Mouse (Mus musculus) adrenal gland, postnatal 25 days (tissue): Measurements from ENCODE around the gene Efna2. TPM values are rescaled to one million over a fixed set of nuclear protein-coding genes. Genes with fewer than 3 reads are reported as not detected.
A peak's percentile ranks its signal among the peaks of the same experiment; 100 is the strongest.
"Not testable (repeated sequence)": the region's sequence is repeated elsewhere in the genome, so short reads cannot be mapped to it uniquely, and the experiment has no call there.

Source experiments
- DNase-seq: peaks from one replicate; pipeline ENCODE4 v3.0.0; 2021; ENCODE audit warnings: mixed read lengths
- total RNA-seq: library from RNA; stranded (reverse); gene quantifications from 2 replicates; pipeline ENCODE4 v1.2.3, GENCODE M21; 2021

Gene Efna2
- total RNA-seq, 1 experiment from 2014 or later: 5.2 TPM

DNA sequence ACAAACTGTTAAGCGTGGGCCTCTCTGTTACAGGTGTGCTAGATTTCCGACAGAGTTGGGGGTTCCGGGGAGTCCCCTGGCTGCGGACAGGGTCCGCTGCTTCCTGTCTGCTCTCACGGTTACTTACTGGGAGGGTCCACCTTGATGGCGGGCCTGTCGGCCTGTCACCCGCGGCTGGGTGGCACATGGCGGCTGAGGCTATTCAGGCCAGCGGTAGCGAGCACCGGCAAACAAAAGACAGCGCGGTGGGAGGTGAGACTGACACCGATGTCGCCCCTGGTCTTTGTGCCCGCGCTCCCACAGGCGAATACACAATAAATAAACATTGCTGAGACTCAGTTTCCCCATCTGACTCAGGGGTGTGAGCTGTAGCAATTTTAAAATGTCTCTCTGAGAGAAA is 10.7 kb downstream of the Efna2 start:
- no peak for DNase-seq

- peak; percentile 55 for DNase-seq
Observed at GRCm38 (mm10) chr10:80190491-80191051, 11.3 kb downstream of the Efna2 start.

- DNase-seq: no peak
Observed at GRCm38 (mm10) chr10:80193976-80194375, 14.7 kb downstream of the Efna2 start.

- no peak for DNase-seq
Observed at GRCm38 (mm10) chr10:80194441-80194840, 15.2 kb downstream of the Efna2 start.

- DNase-seq: no peak
Observed at GRCm38 (mm10) chr10:80196167-80196566, 16.9 kb downstream of the Efna2 start.

- no peak for DNase-seq
Observed at GRCm38 (mm10) chr10:80196778-80197581, 17.7 kb downstream of the Efna2 start.

GRCm38 (mm10) chr10:80199440-80200008 is 20.2 kb downstream of the Efna2 start:
- peak; percentile 73 for DNase-seq

- no peak for DNase-seq
Observed at GRCm38 (mm10) chr10:80200485-80200884, 21.2 kb downstream of the Efna2 start.

DNA sequence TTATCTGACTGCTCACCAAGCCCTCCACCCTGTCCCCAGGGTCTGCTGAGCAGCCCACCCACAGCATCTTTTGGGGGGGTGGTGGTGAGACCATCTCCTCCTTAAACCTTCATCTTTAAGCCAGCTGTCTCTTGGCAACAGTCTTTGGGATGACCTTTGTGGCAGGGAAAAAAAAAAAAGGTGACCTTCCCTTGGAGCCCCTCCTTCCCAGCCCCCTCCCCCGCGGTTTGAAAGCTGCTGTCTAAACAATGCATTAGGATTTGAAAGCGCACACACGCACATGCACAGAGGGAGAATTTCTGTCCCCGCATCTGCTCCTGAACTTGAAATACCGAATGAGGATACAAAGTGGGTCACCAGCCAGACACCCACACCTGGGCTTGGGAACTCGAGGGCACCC is 24.8 kb downstream of the Efna2 start:
- no peak for DNase-seq

GRCm38 (mm10) chr10:80207201-80207600 is 27.9 kb downstream of the Efna2 start:
- DNase-seq: no peak

GRCm38 (mm10) chr10:80207676-80208075 is 28.4 kb downstream of the Efna2 start:
- no peak for DNase-seq

- no peak for DNase-seq
Observed at GRCm38 (mm10) chr10:80208248-80208647, 29.0 kb downstream of the Efna2 start.

GRCm38 (mm10) chr10:80208841-80209371 is 29.6 kb downstream of the Efna2 start:
- DNase-seq: no peak

- not testable (repeated sequence) for DNase-seq
Observed at GRCm38 (mm10) chr10:80211547-80212103, 32.3 kb downstream of the Efna2 start.

DNA sequence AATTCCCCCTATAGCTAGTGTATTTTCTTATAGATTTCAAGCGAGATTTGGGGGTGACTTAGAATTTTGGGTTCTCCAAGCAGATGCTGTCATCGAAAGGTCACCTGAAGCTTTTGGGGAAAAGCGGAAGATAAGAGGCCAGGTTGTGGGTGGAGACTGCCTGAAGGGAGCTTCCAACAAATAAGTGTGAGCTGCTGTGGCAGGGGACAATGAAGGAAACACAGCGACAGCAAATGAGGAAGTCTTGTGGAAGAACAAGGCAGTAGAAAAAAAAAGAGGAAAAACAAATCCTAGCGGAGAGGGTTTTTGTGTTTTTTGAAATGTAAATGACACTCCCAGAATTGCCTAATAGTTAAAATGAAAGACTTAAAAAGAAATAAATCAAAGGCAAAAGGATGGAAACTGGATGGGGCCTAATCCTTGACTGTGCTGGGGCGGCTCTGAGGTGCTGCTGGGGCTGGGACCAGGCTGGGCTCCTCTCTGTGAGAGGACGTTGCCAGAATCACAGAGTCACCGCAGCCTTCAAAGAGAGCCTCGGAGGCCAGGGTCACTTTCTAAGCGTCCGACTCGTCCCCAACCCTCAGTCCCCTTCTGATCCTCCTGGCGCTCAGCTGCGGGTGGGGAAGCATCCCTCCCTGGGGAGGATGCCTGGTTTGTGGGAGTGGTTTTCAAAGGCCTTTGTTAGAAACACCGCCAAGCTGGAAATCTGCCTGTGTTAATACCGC is 35.9 kb downstream of the Efna2 start:
- DNase-seq: no peak

DNA sequence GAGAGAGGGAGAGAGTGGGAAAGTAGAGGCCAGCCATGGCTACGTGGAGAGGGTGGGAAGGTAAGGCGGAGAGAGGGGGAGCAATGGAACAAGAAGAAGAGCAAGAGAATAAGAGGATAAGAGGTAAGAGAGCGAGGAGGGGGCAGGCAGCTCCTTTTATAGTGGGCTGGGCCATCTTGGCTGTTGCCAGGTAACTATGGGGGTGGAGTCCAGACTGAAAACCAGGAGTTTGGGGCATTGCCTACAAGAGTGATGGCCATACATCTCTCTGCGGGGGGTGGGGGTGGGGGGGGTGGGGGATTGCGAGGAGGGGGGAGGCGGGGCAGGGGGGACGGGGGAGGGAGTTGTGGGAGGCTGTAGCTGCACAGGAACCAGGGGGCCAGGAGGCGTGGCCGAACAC is 41.4 kb downstream of the Efna2 start:
- no peak for DNase-seq

GRCm38 (mm10) chr10:80223137-80223536 is 43.9 kb downstream of the Efna2 start:
- not testable (repeated sequence) for DNase-seq

- DNase-seq: no peak
Observed at GRCm38 (mm10) chr10:80226071-80226415, 46.8 kb downstream of the Efna2 start.

GRCm38 (mm10) chr10:80226416-80227165 is 47.3 kb downstream of the Efna2 start, which contains the start of gene Mum1:
Mum1 (plus strand) TSS chr10:80226434.
- DNase-seq: peak; percentile 99

DNA sequence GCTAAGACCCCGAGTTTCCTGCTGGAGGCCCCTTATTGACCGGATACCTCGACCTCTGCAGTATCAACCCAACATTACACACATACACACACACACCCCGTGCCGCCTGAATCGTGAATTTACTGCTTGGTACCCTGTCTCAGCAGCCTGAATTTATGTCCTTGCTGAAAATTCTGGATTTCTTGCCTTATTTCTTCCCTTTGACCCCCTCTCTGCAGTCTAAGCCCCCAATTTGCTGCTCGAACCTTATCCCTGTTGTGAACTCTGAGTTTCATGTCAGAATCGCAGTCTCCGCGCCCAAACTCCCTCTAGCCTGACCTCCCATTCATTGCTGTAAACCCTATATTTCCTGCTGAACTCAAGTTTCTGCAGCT is 47.9 kb downstream of the Efna2 start:
- DNase-seq: no peak
